Mouse (Mus musculus) thymus, adult 2 months (tissue): ENCODE measurements at regions not wholly inside any gene's neighbourhood (a gene's known extent, or its start where the extent isn't known, plus 50 kb on each side); places are given as distances from the start of the nearest gene placed in this dataset.

Experiments used
- DNase-seq: peaks from one replicate; pipeline ENCODE4 v3.0.0; 2021
- H3K27ac ChIP-seq: fragments of 200-500 bp; 2 replicates; pipeline ENCODE4 v1.5.1; 2012; ENCODE audit warnings: low read length, control low read depth; ENCODE audit not compliant: control insufficient read depth, insufficient read depth
- H3K27me3 ChIP-seq: fragments of 200-500 bp; 2 replicates; pipeline ENCODE4 v1.6.1; 2012; ENCODE audit warnings: mild to moderate bottlenecking, low read length, moderate library complexity, mixed read lengths; ENCODE audit not compliant: control insufficient read depth, insufficient read depth
- H3K36me3 ChIP-seq: fragments of 200-500 bp; 2 replicates; pipeline ENCODE4 v1.6.1; 2012; ENCODE audit warnings: mild to moderate bottlenecking, low read length, moderate library complexity; ENCODE audit not compliant: control insufficient read depth, insufficient read depth
- H3K4me1 ChIP-seq: fragments of 200-500 bp; replicated peaks from 2 replicates; pipeline ENCODE4 v1.6.1; 2012; ENCODE audit warnings: low read length; ENCODE audit not compliant: control insufficient read depth, insufficient read depth
- H3K4me3 ChIP-seq: fragments of 200-500 bp; 2 replicates; pipeline ENCODE4 v1.5.1; 2012; ENCODE audit warnings: mild to moderate bottlenecking, low read length, control low read depth, moderate library complexity; ENCODE audit not compliant: control insufficient read depth, insufficient read depth
- CTCF ChIP-seq: fragments of 200-500 bp; IDR thresholded peaks from 2 replicates; pipeline ENCODE4 v1.5.1; 2012; ENCODE audit warnings: mild to moderate bottlenecking, control low read depth, low read length, moderate library complexity, borderline replicate concordance; ENCODE audit not compliant: control insufficient read depth, poor library complexity, insufficient read depth; ENCODE audit errors: extremely low read depth
- POLR2A ChIP-seq: fragments of 200-500 bp; IDR thresholded peaks from 2 replicates; pipeline ENCODE4 v1.6.1; 2012; ENCODE audit warnings: mild to moderate bottlenecking, low read length, control low read depth, moderate library complexity; ENCODE audit not compliant: control insufficient read depth, poor library complexity, insufficient read depth; ENCODE audit errors: extremely low read depth
- WGBS: fragments of 180-500 bp; shearing (Covaris S2); methylation state at CpG from one replicate; pipeline ENCODE4 v1.1.7; 2018; 5-methylcytosine and 5-hydroxymethylcytosine counted together

GRCm38 (mm10) chr4:106063851-106064382, 252.1 kb upstream of the Usp24 start:
- Histone ChIP-seq H3K27me3 (no peaks in the 10 kb centered on the region), H3K27ac (no peak overlapping the region), H3K4me1 (no peaks in the 10 kb centered on the region), H3K4me3 (no peak overlapping the region), H3K36me3 (no peaks in the 10 kb centered on the region)
- 60% methylated on average over 6 of the region's 6 CpGs for WGBS
- TF ChIP-seq POLR2A, result no peak
- no peak for TF ChIP-seq CTCF
- DNase-seq, result no peak

GRCm38 (mm10) chr4:106067023-106067422, 249.0 kb upstream of the Usp24 start:
- H3K36me3 ChIP-seq, result no peaks in the 10 kb centered on the region
- TF ChIP-seq POLR2A (no peak), CTCF (no peak)
- WGBS, result 92% methylated on average over 9 of the region's 9 CpGs
- no peaks in the 10 kb centered on the region for H3K27me3 ChIP-seq
- no peaks in the 10 kb centered on the region; the same call in 1 of the 2 replicates for H3K4me1 ChIP-seq
- DNase-seq, result no peak
- H3K27ac ChIP-seq, result no peak overlapping the region
- no peak overlapping the region for H3K4me3 ChIP-seq

- Histone ChIP-seq H3K36me3 (no peaks in the 10 kb centered on the region), H3K27me3 (no peaks in the 10 kb centered on the region), H3K27ac (no peak overlapping the region), H3K4me3 (no peak overlapping the region), H3K4me1 (no peaks in the 10 kb centered on the region)
- TF ChIP-seq POLR2A (no peak), CTCF (no peak)
- DNase-seq, result no peak
These were observed 232.5 kb upstream of the Usp24 start for GRCm38 (mm10) chr4:106083546-106083945.

DNA sequence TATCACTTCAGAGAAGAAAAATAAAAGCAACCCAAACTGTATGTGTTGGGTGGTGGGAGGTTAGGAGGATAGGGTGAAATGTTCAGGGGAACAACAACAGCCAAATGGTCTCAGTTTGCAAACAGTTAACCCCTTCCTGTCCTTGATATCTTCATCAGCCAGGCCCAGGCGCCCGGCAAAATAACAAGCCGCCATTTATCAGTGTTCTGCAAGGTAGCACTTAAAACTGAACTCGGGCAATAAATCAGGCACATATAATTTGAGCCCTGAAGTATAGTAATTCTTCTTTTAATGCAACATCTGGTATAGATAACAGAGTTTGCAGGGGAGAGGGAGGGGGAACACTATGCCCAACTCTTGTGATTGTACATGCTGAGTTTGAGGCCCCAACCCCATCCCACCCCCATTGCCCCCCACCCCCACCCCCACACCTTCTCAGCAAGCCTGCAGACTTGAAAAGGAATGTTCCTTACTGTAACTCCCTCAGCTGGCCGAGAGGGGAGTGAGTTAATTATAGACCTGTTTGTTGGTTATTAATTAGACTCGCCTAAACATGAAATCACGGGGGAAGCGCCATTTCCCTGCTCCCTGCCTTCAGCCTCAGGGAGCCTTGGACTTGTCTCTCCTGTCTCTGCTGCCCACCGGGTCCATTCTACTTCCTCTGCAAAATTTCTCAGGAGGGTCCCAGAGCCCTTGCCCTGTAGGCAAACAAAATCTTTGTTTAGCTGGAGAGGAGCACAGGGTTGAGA, 223.9 kb upstream of the Usp24 start:
- H3K27me3 ChIP-seq, result no peaks in the 10 kb centered on the region
- TF ChIP-seq CTCF, result no peak
- TF ChIP-seq POLR2A, result no peak
- no peaks in the 10 kb centered on the region for H3K4me1 ChIP-seq
- H3K27ac ChIP-seq, result no peak overlapping the region
- WGBS, result 84% methylated on average over 9 of the region's 9 CpGs
- no peak for DNase-seq
- H3K36me3 ChIP-seq, result no peaks in the 10 kb centered on the region
- no peak overlapping the region for H3K4me3 ChIP-seq

GRCm38 (mm10) chr4:106092676-106093070, 223.3 kb upstream of the Usp24 start:
- H3K27me3 ChIP-seq, result no peaks in the 10 kb centered on the region
- DNase-seq, result no peak
- no peaks in the 10 kb centered on the region for H3K36me3 ChIP-seq
- H3K4me3 ChIP-seq, result no peak overlapping the region
- no peaks in the 10 kb centered on the region for H3K4me1 ChIP-seq
- H3K27ac ChIP-seq, result no peak overlapping the region
- WGBS, result 92% methylated on average over 6 of the region's 6 CpGs
- TF ChIP-seq CTCF (no peak), POLR2A (no peak)

GRCm38 (mm10) chr4:106093252-106093651, 222.8 kb upstream of the Usp24 start:
- no peak overlapping the region for H3K27ac ChIP-seq
- no peaks in the 10 kb centered on the region for H3K4me1 ChIP-seq
- 82% methylated on average over 2 of the region's 2 CpGs for WGBS
- H3K4me3 ChIP-seq, result no peak overlapping the region
- H3K27me3 ChIP-seq, result no peaks in the 10 kb centered on the region
- DNase-seq, result no peak
- TF ChIP-seq CTCF (no peak), POLR2A (no peak)
- H3K36me3 ChIP-seq, result no peaks in the 10 kb centered on the region

DNA sequence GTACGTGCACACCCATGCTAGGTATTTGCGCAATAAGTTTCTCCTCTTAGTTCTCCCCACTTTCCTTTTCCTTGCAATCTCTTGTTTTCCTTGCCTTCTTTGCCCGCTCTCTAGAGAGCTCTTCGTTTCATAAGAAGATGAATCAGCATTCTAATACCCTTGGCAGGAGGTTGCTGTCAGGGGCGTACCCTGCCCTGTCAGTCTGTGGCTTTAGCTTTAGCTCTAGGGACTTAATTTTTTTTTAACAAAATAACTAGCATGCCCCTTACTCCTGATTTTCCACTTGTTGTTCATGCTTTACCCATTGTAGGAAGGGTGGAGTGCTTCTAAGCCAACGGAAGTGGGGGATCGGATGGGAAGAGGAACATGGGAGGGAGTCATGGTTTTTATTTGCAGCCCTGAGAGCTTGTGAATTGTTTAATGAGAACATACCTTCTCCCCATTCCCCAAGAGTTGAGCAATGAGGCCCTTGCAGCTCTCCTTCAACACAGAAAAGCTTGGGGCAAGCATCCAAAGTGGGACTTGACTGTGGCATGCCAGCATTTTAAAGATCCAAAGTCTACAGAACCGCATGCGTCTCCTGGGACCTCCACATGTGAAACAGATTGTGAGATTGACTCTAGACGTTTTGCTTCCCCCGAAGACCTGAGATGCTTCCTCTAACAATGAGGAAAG, 221.0 kb upstream of the Usp24 start:
- DNase-seq, result no peak
- H3K27ac ChIP-seq, result no peak overlapping the region
- TF ChIP-seq CTCF, result no peak
- no peak for TF ChIP-seq POLR2A

More for the DNA sequence above, 221.0 kb upstream of the Usp24 start:
- no peaks in the 10 kb centered on the region for H3K4me1 ChIP-seq
- H3K27me3 ChIP-seq, result no peaks in the 10 kb centered on the region
- WGBS, result 59% methylated on average over 11 of the region's 11 CpGs
- H3K4me3 ChIP-seq, result no peak overlapping the region
- H3K36me3 ChIP-seq, result no peaks in the 10 kb centered on the region
